Mouse (Mus musculus): ENCODE measurements around the gene Plekha6. TPM values are rescaled to one million over a fixed set of nuclear protein-coding genes. Genes with fewer than 3 reads are reported as not detected.

The Plekha6 gene
- total and polyA plus RNA-seq, 3 experiments, result 11.8 to 28.5 TPM; not detected in 1

DNA sequence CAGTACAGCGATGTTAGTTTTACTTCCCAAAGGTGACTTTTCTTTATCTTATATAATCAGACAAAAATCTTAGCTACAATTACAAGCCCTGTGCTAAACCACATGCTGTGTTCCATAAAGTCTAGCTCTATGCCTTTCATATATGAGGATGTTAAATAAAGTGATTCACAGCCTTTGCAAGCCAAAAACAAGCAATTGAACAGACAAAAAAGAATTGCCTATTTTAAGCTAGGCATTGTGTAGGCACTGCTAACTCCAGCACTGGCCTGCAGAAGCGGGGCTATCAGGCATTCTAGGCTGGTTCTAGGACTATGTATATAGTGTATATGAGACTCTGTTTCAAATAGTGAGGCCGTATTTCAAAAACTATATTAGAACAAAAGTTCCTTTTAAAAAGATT lies 11.8 kb upstream of the Plekha6 start:
- Histone ChIP-seq H3K4me1 (ENCODE audit: control insufficient read depth in 1 of 2, insufficient read depth in 2 of 2, low read length in 2 of 2) (no peaks in the 10 kb centered on the region), H3K27ac (ENCODE audit: control insufficient read depth, low read depth, low read length) (no peak overlapping the region), H3K9me3 (replicated peaks; ENCODE audit: insufficient read depth, low read length) (no peaks in the 10 kb centered on the region), H3K9ac (ENCODE audit: control insufficient read depth, low read depth, low read length, poor library complexity, severe bottlenecking) (no peak overlapping the region), H3K79me2 (ENCODE audit: control insufficient read depth, insufficient read depth, low read length, poor library complexity) (no peaks in the 10 kb centered on the region), H3K4me3 (ENCODE audit: control insufficient read depth in 1 of 2, insufficient read depth in 1 of 2, low read depth in 2 of 2, low read length in 2 of 2) (no peak overlapping the region), H3K27me3 (ENCODE audit: control insufficient read depth in 1 of 2, insufficient read depth in 2 of 2, low read length in 2 of 2) (no peaks in the 10 kb centered on the region), H3K36me3 (ENCODE audit: control insufficient read depth in 1 of 2, insufficient read depth in 2 of 2, low read length in 2 of 2) (no peaks in the 10 kb centered on the region)
- DNase-seq (ENCODE audit: low read depth, low spot score), result no peak
- TF ChIP-seq ZNF384 (IDR thresholded peaks at IDR 0.05; ENCODE audit: low read depth, low read length) (no peak), ETS1 (IDR thresholded peaks at IDR 0.05; ENCODE audit: low read depth, low read length) (no peak), RAD21 (IDR thresholded peaks at IDR 0.05; ENCODE audit: low read depth, low read length) (no peak), EP300 (IDR thresholded peaks at IDR 0.05; ENCODE audit: low read depth in 1 of 2, low read length in 2 of 2) (no peak), TCF12 (IDR thresholded peaks at IDR 0.05; ENCODE audit: low read depth, low read length) (no peak), MAFK (IDR thresholded peaks at IDR 0.05; ENCODE audit: borderline replicate concordance, low read depth, low read length) (no peak), CTCF (IDR thresholded peaks at IDR 0.05 in 2 of 3, conservative IDR thresholded peaks at IDR 0.05 in 1 of 3; ENCODE audit: control insufficient read depth in 1 of 3, insufficient read depth in 1 of 3, low read depth in 2 of 3, low read length in 3 of 3, poor library complexity in 1 of 3, severe bottlenecking in 1 of 3) (no peak), BHLHE40 (IDR thresholded peaks at IDR 0.05; ENCODE audit: borderline replicate concordance, low read depth, low read length) (no peak), ZMIZ1 (IDR thresholded peaks at IDR 0.05; ENCODE audit: low read depth, low read length) (no peak), HCFC1 (IDR thresholded peaks at IDR 0.05; ENCODE audit: low read depth, low read length) (no peak), MYB (IDR thresholded peaks at IDR 0.05; ENCODE audit: low read depth, low read length) (no peak), CHD2 (IDR thresholded peaks at IDR 0.05; ENCODE audit: low read length) (no peak), USF2 (IDR thresholded peaks at IDR 0.05; ENCODE audit: borderline replicate concordance in 1 of 2, insufficient read depth in 1 of 2, low read depth in 1 of 2, low read length in 2 of 2) (no peak)

DNA sequence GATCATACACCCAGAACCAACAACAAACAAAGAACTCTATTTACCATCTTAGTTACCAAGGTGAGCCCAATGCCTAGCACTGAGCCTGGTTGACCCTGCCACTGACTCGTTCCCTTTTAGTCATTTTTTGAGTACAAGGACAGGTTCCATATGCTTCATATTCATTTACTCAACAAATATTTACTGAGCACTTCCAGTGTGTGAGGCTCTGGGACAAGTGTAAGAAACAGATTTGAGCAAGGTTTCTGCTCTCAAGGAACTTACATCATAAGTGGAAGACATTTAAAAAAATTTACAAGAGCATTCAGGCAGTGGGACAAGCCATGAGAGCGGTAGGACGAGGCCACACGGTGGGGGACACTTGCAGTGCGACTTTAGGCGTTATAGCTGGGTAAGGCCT lies 8.7 kb upstream of the Plekha6 start:
- H3K4me1 ChIP-seq (ENCODE audit: control insufficient read depth in 1 of 2, insufficient read depth in 2 of 2, low read length in 2 of 2), result peaks cover 8 to 15% of the 10 kb centered on the region in 2 experiments
- H3K4me3 ChIP-seq (ENCODE audit: control insufficient read depth in 1 of 2, insufficient read depth in 1 of 2, low read depth in 2 of 2, low read length in 2 of 2), result no peak overlapping the region
- H3K27ac ChIP-seq (ENCODE audit: control insufficient read depth, low read depth, low read length), result no peak overlapping the region

More for the DNA sequence above, 8.7 kb upstream of the Plekha6 start:
- H3K36me3 ChIP-seq (ENCODE audit: control insufficient read depth in 1 of 2, insufficient read depth in 2 of 2, low read length in 2 of 2), result peaks cover 0 to 7% of the 10 kb centered on the region in 2 experiments; a peak in 2 of 4 replicates
- no peaks in the 10 kb centered on the region for H3K9me3 ChIP-seq (replicated peaks; ENCODE audit: insufficient read depth, low read length)
- H3K27me3 ChIP-seq (ENCODE audit: control insufficient read depth in 1 of 2, insufficient read depth in 2 of 2, low read length in 2 of 2), result no peaks in the 10 kb centered on the region
- TF ChIP-seq KAT2A (conservative IDR thresholded peaks at IDR 0.05; ENCODE audit: low read depth, low read length), result no peak
- no peak for TF ChIP-seq GATA1 (IDR thresholded peaks at IDR 0.05; ENCODE audit: low read depth, low read length)
- no peak for TF ChIP-seq MAX (IDR thresholded peaks at IDR 0.05; ENCODE audit: low read length)
- TF ChIP-seq E2F4 (IDR thresholded peaks at IDR 0.05; ENCODE audit: borderline replicate concordance, low read depth, low read length), result no peak
- TF ChIP-seq MXI1 (IDR thresholded peaks at IDR 0.05; ENCODE audit: low read depth, low read length), result no peak
- TF ChIP-seq ZNF384 (IDR thresholded peaks at IDR 0.05; ENCODE audit: low read depth, low read length), result no peak
- no peak for TF ChIP-seq UBTF (IDR thresholded peaks at IDR 0.05; ENCODE audit: borderline replicate concordance, insufficient read depth, low read depth, low read length)
- TF ChIP-seq TAL1 (IDR thresholded peaks at IDR 0.05; ENCODE audit: low read length), result no peak
- no peak for TF ChIP-seq CTCF (IDR thresholded peaks at IDR 0.05 in 2 of 3, conservative IDR thresholded peaks at IDR 0.05 in 1 of 3; ENCODE audit: control insufficient read depth in 1 of 3, insufficient read depth in 1 of 3, low read depth in 2 of 3, low read length in 3 of 3, poor library complexity in 1 of 3, severe bottlenecking in 1 of 3)
- H3K9ac ChIP-seq (ENCODE audit: control insufficient read depth, low read depth, low read length, poor library complexity, severe bottlenecking), result no peak overlapping the region
- DNase-seq (ENCODE audit: low read depth, low spot score), result no peak
- H3K79me2 ChIP-seq (ENCODE audit: control insufficient read depth, insufficient read depth, low read length, poor library complexity), result no peaks in the 10 kb centered on the region

Measured in MEL (cell line).